Mouse (Mus musculus) forebrain, embryonic 14.5 days (tissue): ENCODE data around the gene Tmem208. TPM values are rescaled to one million over a fixed set of nuclear protein-coding genes. Genes with fewer than 3 reads are reported as not detected.

Experiments
- ATAC-seq: fragments of 200-750 bp; cut with Nextera tagmentation; 2 replicates; pipeline ENCODE4 v1.8.0; 2017; ENCODE audit warnings: mild to moderate bottlenecking, moderate library complexity
- DNase-seq: peaks from one replicate; pipeline ENCODE4 v3.0.0-alpha.2; 2015; ENCODE audit warnings: low spot score
- H3K27ac ChIP-seq: fragments of 300-500 bp; sonication (generic); 2 replicates; pipeline ENCODE4 v1.5.1; 2014; ENCODE audit warnings: low read depth, mild to moderate bottlenecking, control low read depth, low read length, moderate library complexity
- H3K27me3 ChIP-seq: fragments of 300-500 bp; sonication (generic); replicated peaks from 2 replicates; pipeline ENCODE4 v1.6.1; 2014; ENCODE audit warnings: low read length, control low read depth, mixed read lengths; ENCODE audit not compliant: control insufficient read depth, insufficient read depth
- H3K36me3 ChIP-seq: fragments of 300-500 bp; sonication (generic); 2 replicates; pipeline ENCODE4 v1.6.1; 2014; ENCODE audit warnings: low read length, control low read depth; ENCODE audit not compliant: control insufficient read depth, insufficient read depth
- H3K4me1 ChIP-seq: fragments of 300-500 bp; sonication (generic); 2 replicates; pipeline ENCODE4 v1.6.1; 2014; ENCODE audit warnings: antibody characterized with exemption, low read length, control low read depth; ENCODE audit not compliant: control insufficient read depth, insufficient read depth
- H3K4me2 ChIP-seq: fragments of 300-500 bp; sonication (generic); 2 replicates; pipeline ENCODE4 v1.6.1; 2014; ENCODE audit warnings: mild to moderate bottlenecking, control low read depth, low read length
- H3K4me3 ChIP-seq: fragments of 300-500 bp; sonication (generic); 2 replicates; pipeline ENCODE4 v1.5.1; 2014; ENCODE audit warnings: low read depth, low read length, control low read depth
- H3K9ac ChIP-seq: fragments of 300-500 bp; sonication (generic); 2 replicates; pipeline ENCODE4 v1.6.1; 2014; ENCODE audit warnings: mild to moderate bottlenecking, low read length, control low read depth, moderate library complexity
- H3K9me3 ChIP-seq: fragments of 300-500 bp; sonication (generic); replicated peaks from 2 replicates; pipeline ENCODE4 v1.6.1; 2016; ENCODE audit warnings: low read length, control low read depth, mixed read lengths; ENCODE audit not compliant: control insufficient read depth
- WGBS: fragments of 180-500 bp; shearing (Covaris S2); extraction: QIAGEN DNeasy Blood & Tissue Kit; methylation state at CpG from one replicate; pipeline ENCODE4 v1.1.7; 2014; 5-methylcytosine and 5-hydroxymethylcytosine counted together
- microRNA counts: library from miRNA; unstranded; fragments of <30 nt; microRNA quantifications from one replicate; lab custom pipeline; 2016
- microRNA-seq: library from miRNA; unstranded; fragments of <30 nt; microRNA quantifications from one replicate; pipeline ENCODE4, GENCODE M21; 2016
- polyA plus RNA-seq: library from polyadenylated mRNA; unstranded; fragments of >200 nt; fragmentation: Nextera tagmentation; extraction: Ambion mirVana; gene quantifications from 2 replicates; pipeline ENCODE4 v1.2.1, GENCODE M21; 2014

Gene Tmem208
- polyA plus RNA-seq, 1 experiment from 2014 or later = 141 TPM

DNA sequence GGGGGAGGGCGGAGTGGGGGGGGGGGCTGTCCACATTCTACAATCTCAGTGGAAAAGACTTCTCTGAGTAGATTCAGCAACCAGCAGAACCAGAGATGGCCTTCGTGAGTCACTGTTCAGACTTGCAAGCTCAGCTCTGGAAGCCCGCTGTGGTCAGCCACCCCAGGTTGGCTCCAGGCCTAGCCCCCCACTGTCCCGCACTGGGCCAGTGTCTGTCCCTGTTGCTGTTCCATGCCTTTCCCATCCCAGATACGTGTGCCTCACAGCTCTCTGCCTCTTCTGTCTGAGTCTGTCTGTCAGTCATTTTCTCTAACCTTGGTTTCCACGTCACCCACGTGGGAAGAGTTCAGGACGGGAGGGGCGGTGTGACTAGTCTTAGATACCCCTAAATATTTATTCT, 46.3 kb downstream of the Tmem208 start:
- DNase-seq = no peak
- no peak for ATAC-seq
- Histone ChIP-seq H3K9ac (no peak overlapping the region), H3K4me3 (no peak overlapping the region), H3K36me3 (peaks cover 9% of the 10 kb centered on the region), H3K9me3 (no peaks in the 10 kb centered on the region), H3K27me3 (no peaks in the 10 kb centered on the region), H3K27ac (no peak overlapping the region), H3K4me1 (no peaks in the 10 kb centered on the region; the same call in 1 of the 2 replicates), H3K4me2 (no peak overlapping the region)
- WGBS = 76% methylated on average over 9 of the region's 9 CpGs

DNA sequence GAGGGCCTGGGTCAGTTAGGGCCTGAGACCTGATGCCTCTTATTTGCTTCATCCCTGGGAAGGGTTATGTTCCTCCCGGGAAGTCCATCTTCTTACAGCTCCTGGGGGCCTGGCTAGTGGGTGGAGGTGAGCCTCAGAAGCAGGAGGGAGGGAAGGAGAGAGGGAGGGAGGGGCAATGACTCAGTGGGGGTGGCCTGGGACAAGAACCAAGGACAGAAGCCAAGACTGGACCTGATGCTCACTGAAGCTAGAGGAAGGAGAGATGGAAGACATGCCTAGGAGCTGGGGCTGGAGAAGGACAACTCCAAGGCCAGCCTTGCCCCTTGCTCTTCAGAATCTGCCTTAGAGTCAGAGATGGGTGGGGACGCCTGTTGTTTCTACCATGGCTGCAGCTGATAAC, 46.9 kb downstream of the Tmem208 start, which contains the start of gene Plekhg4:
TSS of gene Plekhg4 (plus strand) at position 243 of the 400 bp plus-strand sequence.
- Histone ChIP-seq H3K4me3 (no peak within 1 kb of the TSS), H3K4me1 (no peaks in the 10 kb centered on the region; the same call in 1 of the 2 replicates), H3K9ac (no peak within 1 kb of the TSS), H3K27ac (no peak within 1 kb of the TSS), H3K36me3 (peaks cover 9% of the 10 kb centered on the region), H3K4me2 (no peak within 1 kb of the TSS), H3K9me3 (no peaks in the 10 kb centered on the region), H3K27me3 (no peaks in the 10 kb centered on the region)
- 66% methylated on average over 2 of the region's 2 CpGs for WGBS
- no peak for ATAC-seq
- no peak for DNase-seq

DNA sequence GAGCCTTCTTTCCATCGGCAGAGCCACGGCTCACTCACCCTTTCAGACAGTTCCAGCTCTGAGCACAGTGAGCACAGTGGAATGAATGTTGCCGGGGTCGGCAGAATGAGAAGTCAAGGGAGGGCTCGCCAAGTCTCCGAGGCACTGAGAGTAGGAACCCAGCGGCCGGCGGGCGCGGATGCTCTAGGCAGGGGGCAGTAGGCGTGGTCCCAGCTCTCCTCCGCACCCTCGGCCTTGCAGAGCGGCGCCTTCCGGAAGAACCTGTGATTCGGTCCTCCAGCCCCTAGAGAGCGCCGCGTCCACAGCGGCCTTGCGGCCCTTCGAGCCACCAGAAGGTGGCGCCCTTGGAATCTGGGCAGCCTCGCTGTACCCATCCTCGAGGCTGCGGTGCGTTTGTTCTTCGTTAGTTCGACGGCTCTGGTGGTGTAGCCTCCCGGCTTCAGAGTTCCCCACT, 48.4 kb downstream of the Tmem208 start:
- Histone ChIP-seq H3K4me2 (peak overlapping the region; percentile 37), H3K9me3 (no peaks in the 10 kb centered on the region), H3K27me3 (no peaks in the 10 kb centered on the region), H3K27ac (no peak overlapping the region), H3K4me3 (peak overlapping the region; percentile 10; the same call in 1 of the 2 replicates), H3K9ac (peak overlapping the region; percentile 37; the same call in 1 of the 2 replicates), H3K4me1 (no peaks in the 10 kb centered on the region; the same call in 1 of the 2 replicates), H3K36me3 (no peaks in the 10 kb centered on the region)
- ATAC-seq = 0 out of 2 replicates have a peak, but pooled peaks have one; percentile 32
- 31% methylated on average over 33 of the region's 33 CpGs for WGBS
- DNase-seq = peak; percentile 17

DNA sequence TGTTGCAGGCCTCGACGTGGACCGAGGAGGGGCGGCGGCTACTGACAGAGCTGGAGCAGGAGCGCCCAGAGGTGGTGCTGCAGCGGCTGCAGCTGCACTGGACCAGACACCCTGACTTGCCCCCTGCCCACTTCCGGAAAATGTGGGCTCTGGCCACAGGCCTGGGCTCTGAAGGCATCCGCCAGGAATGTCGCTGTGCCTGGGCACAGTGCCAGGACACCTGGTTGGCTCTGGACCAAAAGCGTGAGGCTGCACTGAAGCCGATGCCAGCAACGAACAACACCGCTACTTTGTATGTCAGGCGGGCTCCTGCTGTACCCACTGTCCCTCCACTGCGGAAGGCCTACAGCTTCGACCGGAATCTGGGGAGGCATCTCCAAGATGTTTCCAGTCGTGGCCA, 52.5 kb downstream of the Tmem208 start:
- no peak overlapping the region for H3K4me2 ChIP-seq
- ATAC-seq (0 out of 2 replicates have a peak, but pooled peaks have one; percentile 44), DNase-seq (peak; percentile 27)
- H3K9me3 ChIP-seq = no peaks in the 10 kb centered on the region
- WGBS = 47% methylated on average over 19 of the region's 19 CpGs
- H3K27me3 ChIP-seq = no peaks in the 10 kb centered on the region
- no peak overlapping the region for H3K9ac ChIP-seq
- H3K36me3 ChIP-seq = no peaks in the 10 kb centered on the region
- H3K4me3 ChIP-seq = no peak overlapping the region
- no peaks in the 10 kb centered on the region; the same call in 1 of the 2 replicates for H3K4me1 ChIP-seq
- no peak overlapping the region for H3K27ac ChIP-seq

DNA sequence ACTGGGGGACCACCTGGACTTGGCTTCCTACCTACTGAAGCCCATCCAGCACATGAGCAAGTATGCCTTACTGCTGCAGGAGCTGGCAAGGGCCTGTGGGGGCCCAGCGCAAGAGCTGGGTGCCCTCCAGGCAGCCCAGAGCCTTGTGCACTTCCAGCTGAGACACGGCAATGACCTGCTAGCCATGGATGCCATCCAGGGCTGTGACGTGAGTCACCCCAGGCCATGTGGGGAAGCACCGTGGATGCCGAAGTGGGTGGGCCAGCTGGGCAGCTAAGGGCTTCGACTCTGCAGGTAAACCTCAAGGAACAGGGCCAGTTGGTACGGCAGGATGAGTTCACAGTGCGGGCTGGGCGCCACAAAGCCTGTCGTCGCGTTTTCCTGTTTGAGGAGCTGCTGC, 54.2 kb downstream of the Tmem208 start:
- Histone ChIP-seq H3K9me3 (no peaks in the 10 kb centered on the region), H3K4me2 (no peak overlapping the region), H3K27ac (no peak overlapping the region), H3K4me3 (no peak overlapping the region), H3K9ac (no peak overlapping the region), H3K27me3 (no peaks in the 10 kb centered on the region), H3K4me1 (no peaks in the 10 kb centered on the region), H3K36me3 (no peaks in the 10 kb centered on the region)
- 89% methylated on average over 12 of the region's 12 CpGs for WGBS
- DNase-seq (no peak), ATAC-seq (no peak)

DNA sequence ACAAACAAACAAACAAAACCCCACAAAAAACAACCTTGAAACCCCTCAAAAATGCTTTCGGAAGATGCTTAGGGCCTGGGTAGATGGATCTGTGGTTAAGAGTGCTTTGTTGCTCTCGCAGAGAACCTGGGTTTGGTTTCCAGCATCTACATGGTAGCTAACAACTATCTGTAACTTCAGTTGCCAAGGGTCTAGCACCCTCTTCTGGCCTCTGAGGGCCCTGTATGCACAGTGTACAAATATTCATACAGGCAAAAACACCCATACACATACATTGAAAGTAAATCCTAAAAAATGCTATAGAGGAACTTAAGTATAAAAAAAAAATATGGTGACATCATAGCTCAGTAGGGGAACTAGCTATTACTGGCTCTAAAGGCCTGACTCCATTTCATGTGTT, 57.9 kb downstream of the Tmem208 start:
- Histone ChIP-seq H3K27ac (no peak overlapping the region), H3K27me3 (no peaks in the 10 kb centered on the region), H3K36me3 (no peaks in the 10 kb centered on the region), H3K4me3 (no peak overlapping the region), H3K9ac (no peak overlapping the region), H3K9me3 (no peaks in the 10 kb centered on the region), H3K4me1 (no peaks in the 10 kb centered on the region), H3K4me2 (no peak overlapping the region)
- ATAC-seq (no peak), DNase-seq (no peak)
- 93% methylated on average over 2 of the region's 2 CpGs for WGBS

MicroRNAs encoded within 50 kb of the gene (microRNA counts, 519-probe panel; counts per million panel counts)
- 3,670 counts per million, percentile 37 among the panel's probes with 10 or more counts for microRNA mmu-miR-328 (lab: Ali Mortazavi, UCI)

Small RNAs within 50 kb of the gene (microRNA-seq; reads per million reads assigned to microRNA genes)
- not detected for gene Gm27320
- gene Mir328 = 226 reads per million, percentile 67 among the genes with 10 or more reads in this experiment

Other genes starting within 250 kb of the Tmem208 start
- not detected in 2 replicates for gene Ces3b, start 242.6 kb upstream of the Tmem208 start, polyA plus RNA-seq
- gene Ces4a, start 194.6 kb upstream of the Tmem208 start, polyA plus RNA-seq = 0.09 TPM in 1 of 2 replicates, not detected in the other
- 34.5 and 39.5 TPM in 2 replicates for gene Cbfb, start 155.7 kb upstream of the Tmem208 start, polyA plus RNA-seq
- gene D230025D16Rik, start 101.2 kb upstream of the Tmem208 start, polyA plus RNA-seq = 35.4 and 38.9 TPM in 2 replicates
- gene B3gnt9, start 71.2 kb upstream of the Tmem208 start, polyA plus RNA-seq = 3.1 and 4.1 TPM in 2 replicates
- gene Tradd, start 61.7 kb upstream of the Tmem208 start, polyA plus RNA-seq = 14.8 and 21.8 TPM in 2 replicates
- gene Fbxl8, start 61.7 kb upstream of the Tmem208 start, polyA plus RNA-seq = 0.50 and 0.85 TPM in 2 replicates
- gene Hsf4, start 56.6 kb upstream of the Tmem208 start, polyA plus RNA-seq = 0.14 and 0.37 TPM in 2 replicates
- 2.9 and 3.0 TPM in 2 replicates for gene Nol3, start 50.2 kb upstream of the Tmem208 start, polyA plus RNA-seq
- 67.9 and 69.5 TPM in 2 replicates for gene 4931428F04Rik, start 36.5 kb upstream of the Tmem208 start, polyA plus RNA-seq
- 8.3 and 8.8 TPM in 2 replicates for gene Exoc3l, start 30.3 kb upstream of the Tmem208 start, polyA plus RNA-seq
- 50.8 and 51.9 TPM in 2 replicates for gene E2f4, start 28.7 kb upstream of the Tmem208 start, polyA plus RNA-seq
- gene Elmo3, start 20.8 kb upstream of the Tmem208 start, polyA plus RNA-seq = 0.70 and 0.82 TPM in 2 replicates
- gene Lrrc29, start 76 bp upstream of the Tmem208 start, polyA plus RNA-seq = 0.67 and 0.93 TPM in 2 replicates
- 0.39 and 0.48 TPM in 2 replicates for gene Fhod1, start 21.6 kb downstream of the Tmem208 start, polyA plus RNA-seq
- 3.8 and 6.9 TPM in 2 replicates for gene Slc9a5, start 22.5 kb downstream of the Tmem208 start, polyA plus RNA-seq
- gene Plekhg4, start 46.9 kb downstream of the Tmem208 start, polyA plus RNA-seq = 1.1 and 1.2 TPM in 2 replicates
- gene Kctd19, start 87.1 kb downstream of the Tmem208 start, polyA plus RNA-seq = 0.09 TPM in 1 of 2 replicates, not detected in the other
- 0.22 and 0.43 TPM in 2 replicates for gene Lrrc36, start 87.2 kb downstream of the Tmem208 start, polyA plus RNA-seq
- 49.2 and 57.0 TPM in 2 replicates for gene Tppp3, start 145.2 kb downstream of the Tmem208 start, polyA plus RNA-seq
- 15.5 and 22.0 TPM in 2 replicates for gene Zdhhc1, start 170.5 kb downstream of the Tmem208 start, polyA plus RNA-seq
- gene Hsd11b2, start 192.4 kb downstream of the Tmem208 start, polyA plus RNA-seq = 1.1 and 1.8 TPM in 2 replicates
- gene Atp6v0d1, start 239.7 kb downstream of the Tmem208 start, polyA plus RNA-seq = 194 and 211 TPM in 2 replicates